Mouse (Mus musculus): ENCODE measurements around the gene Morn1. TPM values are rescaled to one million over a fixed set of nuclear protein-coding genes. Genes with fewer than 3 reads are reported as not detected.
A peak's percentile ranks its signal among the peaks of the same experiment; 100 is the strongest.

Morn1 gene
- 6.5 and 7.9 TPM in 2 replicates for polyA plus RNA-seq (2012; rRNA removed)
- 4.5 and 4.7 TPM in 2 replicates for polyA plus RNA-seq (2014; fragmentation: Nextera tagmentation; extraction: Ambion mirVana)

DNA sequence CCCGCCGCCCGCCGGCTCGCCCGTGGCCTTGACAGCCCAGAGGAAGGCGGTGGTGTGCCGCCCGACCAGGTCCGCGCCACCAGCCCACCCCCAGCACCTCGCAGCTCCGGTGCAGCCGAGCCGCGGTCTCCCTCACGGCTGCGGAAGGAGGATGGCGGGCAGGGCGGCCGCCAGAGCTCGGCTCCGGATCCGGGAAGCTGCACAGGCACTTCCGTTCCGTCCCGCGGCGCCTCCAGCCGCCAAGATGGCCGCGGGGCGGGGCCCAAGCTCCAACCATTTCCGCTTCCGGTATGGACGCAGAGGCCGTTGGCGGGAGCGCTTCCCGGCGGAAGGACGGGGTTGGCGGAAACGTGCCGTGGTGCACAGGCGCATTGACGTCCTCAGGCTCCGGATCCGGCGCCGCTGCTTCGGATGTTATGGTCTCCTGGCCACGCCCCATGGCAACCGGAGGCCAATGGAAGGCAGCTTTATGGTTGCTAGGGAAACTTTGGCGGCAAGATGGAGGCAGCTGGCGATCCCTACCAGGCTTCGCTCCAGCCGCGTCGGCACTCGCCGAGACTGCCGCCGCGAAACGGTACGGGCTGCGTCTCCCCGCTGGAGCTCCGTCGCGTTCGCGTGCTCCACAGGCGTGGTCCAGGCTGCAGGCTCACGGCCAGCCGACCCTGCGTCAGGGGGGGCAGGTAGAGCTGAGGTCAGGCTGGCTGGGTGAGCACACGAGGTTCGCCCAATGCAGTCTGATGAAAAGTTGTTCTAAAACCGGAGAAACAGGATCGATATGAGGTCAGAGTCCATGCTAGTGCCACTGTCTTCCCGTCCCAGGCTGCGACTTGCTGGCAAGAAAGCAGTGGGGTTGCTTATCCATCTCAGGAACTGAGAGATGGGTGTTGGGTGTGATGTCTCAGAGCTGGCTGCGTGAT, at the start of gene Morn1, which contains the start of gene Rer1:
TSS of gene Morn1 (plus strand) at position 470 of the 917 bp plus-strand sequence.
TSS of gene Rer1 (minus strand) at position 275 of the 917 bp plus-strand sequence.
- peak; percentile 98 for ATAC-seq (ENCODE audit: low FRiP score, low read depth)
- Histone ChIP-seq H3K9ac (ENCODE audit: low read depth, low read length, severe bottlenecking) (peak within 1 kb of the TSS; percentile 91), H3K4me3 (replicated peaks; ENCODE audit: low read length) (peak within 1 kb of the TSS; percentile 92), H3K27me3 (ENCODE audit: control insufficient read depth, insufficient read depth, low read length) (no peaks in the 10 kb centered on the region), H3K4me1 (ENCODE audit: control insufficient read depth, insufficient read depth, low read length) (peaks cover 18% of the 10 kb centered on the region), H3K27ac (replicated peaks; ENCODE audit: low read depth, low read length) (peak within 1 kb of the TSS; percentile 91), H3K4me2 (replicated peaks; ENCODE audit: low read depth, low read length, severe bottlenecking) (peak within 1 kb of the TSS; percentile 95), H3K36me3 (ENCODE audit: control insufficient read depth, insufficient read depth, low read length) (peaks cover 37% of the 10 kb centered on the region), H3K9me3 (ENCODE audit: control insufficient read depth, low read length) (no peaks in the 10 kb centered on the region)
- under 1% methylated on average over 64 of the region's 85 CpGs for WGBS
- DNase-seq (ENCODE audit: low spot score): peak; percentile 99
- peak; percentile 47; the same call in 1 of the 2 replicates for TF ChIP-seq POLR2A (IDR thresholded peaks at IDR 0.05; ENCODE audit: borderline replicate concordance, extremely low read depth, insufficient read depth, insufficient read length)

DNA sequence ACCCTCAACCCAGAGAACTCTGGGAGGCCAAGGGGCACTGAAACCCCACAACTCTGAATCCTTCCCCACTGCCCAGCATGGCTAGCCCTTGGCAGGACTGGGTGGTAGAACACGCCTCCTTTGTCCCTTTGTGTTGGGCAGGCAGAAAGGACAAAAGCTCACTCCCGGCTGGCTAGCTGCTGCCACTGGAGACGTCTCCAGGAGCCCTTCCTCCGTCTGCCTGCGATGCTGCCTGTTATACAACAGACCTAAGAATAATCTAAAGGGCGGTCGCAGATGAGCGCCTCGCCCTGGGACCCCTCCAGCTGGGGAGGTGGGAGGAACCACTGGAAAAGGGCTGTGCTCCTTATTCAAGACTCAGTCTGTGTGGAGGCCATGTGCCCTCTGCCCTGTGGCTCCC, 46.2 kb upstream of the Morn1 start:
- Histone ChIP-seq H3K4me1 (ENCODE audit: control insufficient read depth, insufficient read depth, low read length) (no peaks in the 10 kb centered on the region), H3K36me3 (ENCODE audit: control insufficient read depth, insufficient read depth, low read length) (no peaks in the 10 kb centered on the region), H3K27ac (replicated peaks; ENCODE audit: low read depth, low read length) (no peak overlapping the region), H3K9ac (ENCODE audit: low read depth, low read length, severe bottlenecking) (no peak overlapping the region), H3K9me3 (ENCODE audit: control insufficient read depth, low read length) (no peaks in the 10 kb centered on the region), H3K4me2 (replicated peaks; ENCODE audit: low read depth, low read length, severe bottlenecking) (no peak overlapping the region), H3K4me3 (replicated peaks; ENCODE audit: low read length) (no peak overlapping the region), H3K27me3 (ENCODE audit: control insufficient read depth, insufficient read depth, low read length) (peaks cover 51% of the 10 kb centered on the region)
- TF ChIP-seq POLR2A (IDR thresholded peaks at IDR 0.05; ENCODE audit: borderline replicate concordance, extremely low read depth, insufficient read depth, insufficient read length): no peak
- 65% methylated on average over 9 of the region's 9 CpGs for WGBS
- no peak for DNase-seq (ENCODE audit: low spot score)
- no peak for ATAC-seq (ENCODE audit: low FRiP score, low read depth)

DNA sequence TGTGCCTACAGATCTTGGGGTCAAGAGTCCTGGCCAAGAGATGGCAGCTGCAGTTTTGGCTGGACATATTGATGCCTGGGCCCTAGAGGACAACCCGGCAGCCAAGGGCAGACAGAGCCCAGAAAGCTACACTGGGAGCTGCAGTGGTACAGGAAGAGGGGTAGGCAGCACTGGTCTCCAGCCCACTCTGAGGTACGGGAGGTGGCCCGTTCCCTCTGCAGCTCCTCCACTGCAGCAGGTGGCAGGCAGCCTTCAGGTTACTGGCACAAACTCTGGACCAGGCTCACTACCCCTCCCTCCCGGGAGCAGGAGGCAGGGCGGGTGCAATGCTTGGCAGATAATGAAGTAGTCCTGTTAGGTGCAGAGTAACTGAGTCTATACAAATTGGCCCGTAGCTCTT, 45.7 kb upstream of the Morn1 start:
- H3K9me3 ChIP-seq (ENCODE audit: control insufficient read depth, low read length): no peaks in the 10 kb centered on the region
- no peak for ATAC-seq (ENCODE audit: low FRiP score, low read depth)
- no peak overlapping the region for H3K27ac ChIP-seq (replicated peaks; ENCODE audit: low read depth, low read length)
- H3K27me3 ChIP-seq (ENCODE audit: control insufficient read depth, insufficient read depth, low read length): peaks cover 52% of the 10 kb centered on the region
- H3K4me2 ChIP-seq (replicated peaks; ENCODE audit: low read depth, low read length, severe bottlenecking): no peak overlapping the region
- no peak overlapping the region for H3K9ac ChIP-seq (ENCODE audit: low read depth, low read length, severe bottlenecking)
- H3K36me3 ChIP-seq (ENCODE audit: control insufficient read depth, insufficient read depth, low read length): no peaks in the 10 kb centered on the region
- H3K4me1 ChIP-seq (ENCODE audit: control insufficient read depth, insufficient read depth, low read length): no peaks in the 10 kb centered on the region
- H3K4me3 ChIP-seq (replicated peaks; ENCODE audit: low read length): no peak overlapping the region
- TF ChIP-seq POLR2A (IDR thresholded peaks at IDR 0.05; ENCODE audit: borderline replicate concordance, extremely low read depth, insufficient read depth, insufficient read length): no peak
- DNase-seq (ENCODE audit: low spot score): no peak
- 76% methylated on average over 6 of the region's 6 CpGs for WGBS

DNA sequence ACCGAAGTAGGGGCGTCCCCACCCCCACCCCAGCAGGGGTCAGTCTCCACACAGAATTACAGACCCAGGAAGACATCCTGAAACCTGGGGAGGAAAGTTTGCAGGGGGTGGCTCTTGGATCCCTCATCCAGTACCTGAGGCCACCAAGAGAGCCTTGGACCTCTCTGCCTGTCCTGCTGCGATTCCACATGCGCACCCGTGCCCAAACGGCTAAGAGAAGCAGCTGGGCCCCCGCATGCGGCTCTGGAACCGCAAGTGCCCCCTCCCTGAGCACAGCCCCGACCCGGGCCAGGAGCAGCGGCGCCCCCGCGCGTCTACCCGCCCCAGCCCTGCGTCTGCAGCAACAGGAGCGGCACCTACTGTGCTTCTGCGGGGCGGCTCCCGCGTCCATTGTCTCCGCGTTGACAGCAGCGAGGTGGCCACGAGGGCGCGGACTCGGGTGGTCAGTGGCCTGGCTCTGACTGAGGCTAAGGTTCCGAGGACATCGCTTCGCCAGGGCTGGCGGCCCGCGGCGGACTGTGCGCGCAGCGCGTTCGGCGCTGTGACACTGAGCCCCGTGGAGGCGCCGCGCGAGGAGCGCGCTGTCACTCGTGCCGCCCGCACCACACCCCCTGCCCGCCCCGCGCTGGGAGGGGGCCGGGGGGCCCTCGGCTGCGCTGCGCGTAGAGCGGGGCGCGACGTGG, 43.6 kb upstream of the Morn1 start:
- no peak for TF ChIP-seq POLR2A (IDR thresholded peaks at IDR 0.05; ENCODE audit: borderline replicate concordance, extremely low read depth, insufficient read depth, insufficient read length)
- Histone ChIP-seq H3K9ac (ENCODE audit: low read depth, low read length, severe bottlenecking) (peak overlapping the region; percentile 46), H3K4me1 (ENCODE audit: control insufficient read depth, insufficient read depth, low read length) (no peaks in the 10 kb centered on the region), H3K9me3 (ENCODE audit: control insufficient read depth, low read length) (no peaks in the 10 kb centered on the region), H3K36me3 (ENCODE audit: control insufficient read depth, insufficient read depth, low read length) (no peaks in the 10 kb centered on the region), H3K27ac (replicated peaks; ENCODE audit: low read depth, low read length) (no peak overlapping the region), H3K4me3 (replicated peaks; ENCODE audit: low read length) (peak overlapping the region; percentile 37), H3K4me2 (replicated peaks; ENCODE audit: low read depth, low read length, severe bottlenecking) (peak overlapping the region; percentile 64), H3K27me3 (ENCODE audit: control insufficient read depth, insufficient read depth, low read length) (peaks cover 52% of the 10 kb centered on the region)
- DNase-seq (ENCODE audit: low spot score) (no peak), ATAC-seq (ENCODE audit: low FRiP score, low read depth) (no peak)
- 2% methylated on average over 55 of the region's 65 CpGs for WGBS

DNA sequence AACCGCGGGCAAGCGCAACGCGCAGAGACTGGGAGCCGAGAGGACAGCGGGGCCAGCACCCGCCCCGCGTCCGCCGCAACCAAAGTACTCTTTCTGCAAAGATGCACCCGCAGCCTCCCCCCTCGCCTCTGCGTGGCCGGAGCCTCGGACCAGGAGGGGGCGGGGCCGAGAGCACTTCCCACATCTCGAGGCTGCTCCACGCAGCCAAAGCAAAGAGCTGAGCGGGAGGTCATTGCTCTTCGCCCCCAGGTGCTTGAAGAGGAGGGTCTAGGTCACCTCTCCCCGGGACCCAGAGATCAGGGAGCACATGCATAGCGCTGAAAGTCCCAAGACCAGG, 43.1 kb upstream of the Morn1 start:
- H3K4me3 ChIP-seq (replicated peaks; ENCODE audit: low read length): peak overlapping the region; percentile 37
- no peaks in the 10 kb centered on the region for H3K9me3 ChIP-seq (ENCODE audit: control insufficient read depth, low read length)
- peaks cover 52% of the 10 kb centered on the region for H3K27me3 ChIP-seq (ENCODE audit: control insufficient read depth, insufficient read depth, low read length)
- no peak overlapping the region for H3K27ac ChIP-seq (replicated peaks; ENCODE audit: low read depth, low read length)
- WGBS: under 1% methylated on average over 24 of the region's 25 CpGs
- no peak for DNase-seq (ENCODE audit: low spot score)
- H3K4me2 ChIP-seq (replicated peaks; ENCODE audit: low read depth, low read length, severe bottlenecking): peak overlapping the region; percentile 64
- H3K9ac ChIP-seq (ENCODE audit: low read depth, low read length, severe bottlenecking): peak overlapping the region; percentile 46
- H3K4me1 ChIP-seq (ENCODE audit: control insufficient read depth, insufficient read depth, low read length): no peaks in the 10 kb centered on the region
- no peak for TF ChIP-seq POLR2A (IDR thresholded peaks at IDR 0.05; ENCODE audit: borderline replicate concordance, extremely low read depth, insufficient read depth, insufficient read length)
- no peaks in the 10 kb centered on the region for H3K36me3 ChIP-seq (ENCODE audit: control insufficient read depth, insufficient read depth, low read length)
- ATAC-seq (ENCODE audit: low FRiP score, low read depth): no peak
